Mouse (Mus musculus) forebrain, embryonic 15.5 days (tissue): Measurements from ENCODE around the gene Adcy9. TPM values are rescaled to one million over a fixed set of nuclear protein-coding genes. Genes with fewer than 3 reads are reported as not detected.

ENCODE experiments used
- ATAC-seq: fragments of 200-750 bp; cut with Nextera tagmentation; replicated peaks from 2 replicates; pipeline ENCODE4 v1.8.0; 2017; ENCODE audit warnings: mild to moderate bottlenecking, moderate TSS enrichment, moderate library complexity
- H3K27ac ChIP-seq: fragments of 300-500 bp; sonication (generic); replicated peaks from 2 replicates; pipeline ENCODE4 v1.5.1; 2015; ENCODE audit warnings: mild to moderate bottlenecking, inconsistent platforms
- H3K27me3 ChIP-seq: fragments of 300-500 bp; sonication (generic); 2 replicates; pipeline ENCODE4 v1.6.1; 2015; ENCODE audit warnings: inconsistent platforms
- H3K36me3 ChIP-seq: fragments of 300-500 bp; sonication (generic); 2 replicates; pipeline ENCODE4 v1.6.1; 2015; ENCODE audit warnings: mild to moderate bottlenecking, inconsistent platforms
- H3K4me1 ChIP-seq: fragments of 300-500 bp; sonication (generic); 2 replicates; pipeline ENCODE4 v1.6.1; 2015; ENCODE audit warnings: inconsistent platforms
- H3K4me2 ChIP-seq: fragments of 300-500 bp; sonication (generic); replicated peaks from 2 replicates; pipeline ENCODE4 v1.6.1; 2015; ENCODE audit warnings: mild to moderate bottlenecking, inconsistent platforms
- H3K4me3 ChIP-seq: fragments of 300-500 bp; sonication (generic); 2 replicates; pipeline ENCODE4 v1.5.1; 2015; ENCODE audit warnings: mild to moderate bottlenecking, inconsistent platforms
- H3K9ac ChIP-seq: fragments of 300-500 bp; sonication (generic); replicated peaks from 2 replicates; pipeline ENCODE4 v1.6.1; 2015; ENCODE audit warnings: mild to moderate bottlenecking, inconsistent platforms
- H3K9me3 ChIP-seq: fragments of 300-500 bp; sonication (generic); 2 replicates; pipeline ENCODE4 v1.6.1; 2016; ENCODE audit warnings: inconsistent platforms
- WGBS: fragments of 180-500 bp; shearing (Covaris S2); methylation state at CpG from one replicate; pipeline ENCODE4 v1.1.7; 2015; ENCODE audit warnings: mixed read lengths; 5-methylcytosine and 5-hydroxymethylcytosine counted together
- polyA plus RNA-seq: library from polyadenylated mRNA; unstranded; fragments of >200 nt; fragmentation: Nextera tagmentation; extraction: Ambion mirVana; gene quantifications from 2 replicates; pipeline ENCODE4 v1.2.1, GENCODE M21; 2015

Adcy9 gene
- polyA plus RNA-seq, 1 experiment from 2014 or later = 2.7 TPM

DNA sequence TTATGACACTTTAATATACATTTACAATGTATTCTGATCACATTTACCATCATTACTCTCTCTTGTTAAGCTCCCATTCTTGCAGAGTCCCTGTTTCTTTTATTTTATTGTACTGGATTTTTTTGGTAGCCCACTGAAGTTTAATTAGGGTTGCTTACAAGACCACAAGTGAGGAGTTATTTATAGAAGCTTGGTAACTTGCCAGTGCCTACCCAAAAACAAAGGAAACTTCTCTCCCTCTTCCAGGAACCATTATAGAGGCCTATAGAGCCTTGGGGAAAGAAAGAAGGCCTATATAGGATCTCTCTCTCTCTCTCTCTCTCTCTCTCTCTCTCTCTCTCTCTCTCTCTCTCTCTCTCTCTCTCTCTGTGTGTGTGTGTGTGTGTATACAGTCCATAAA is 93.2 kb downstream of the Adcy9 start:
- H3K36me3 ChIP-seq = no peaks in the 10 kb centered on the region
- H3K9me3 ChIP-seq = no peaks in the 10 kb centered on the region
- no peak overlapping the region for H3K4me2 ChIP-seq
- no peak overlapping the region for H3K4me3 ChIP-seq
- H3K9ac ChIP-seq = no peak overlapping the region
- H3K4me1 ChIP-seq = peaks cover 7% of the 10 kb centered on the region; the same call in 1 of the 2 replicates
- no peaks in the 10 kb centered on the region for H3K27me3 ChIP-seq
- no peak overlapping the region for H3K27ac ChIP-seq
- no peak for ATAC-seq

DNA sequence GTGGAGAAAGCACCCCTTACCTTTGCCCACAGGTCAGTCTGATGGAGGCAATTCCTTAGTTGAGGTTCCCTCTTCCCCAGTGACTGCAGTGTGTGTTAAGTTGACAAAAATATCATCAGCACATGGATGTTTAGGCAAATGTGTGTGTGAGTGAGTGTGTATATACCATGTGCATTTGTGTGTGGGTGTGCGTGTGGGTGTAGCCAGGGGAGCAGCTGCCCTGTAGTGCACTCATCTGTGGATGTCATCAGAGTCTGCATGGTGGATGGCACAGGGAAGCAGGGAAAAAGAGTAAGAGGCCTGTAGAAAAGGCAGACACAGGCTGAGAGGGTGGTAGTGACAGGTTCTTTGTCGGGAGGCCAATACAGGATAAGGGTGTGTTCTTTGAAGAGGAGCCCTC is 94.5 kb downstream of the Adcy9 start:
- Histone ChIP-seq H3K4me2 (no peak overlapping the region), H3K4me1 (peaks cover 7% of the 10 kb centered on the region; the same call in 1 of the 2 replicates), H3K9ac (no peak overlapping the region), H3K9me3 (no peaks in the 10 kb centered on the region), H3K36me3 (no peaks in the 10 kb centered on the region), H3K4me3 (no peak overlapping the region), H3K27me3 (no peaks in the 10 kb centered on the region), H3K27ac (no peak overlapping the region)
- 89% methylated on average over 2 of the region's 2 CpGs for WGBS
- no peak for ATAC-seq

DNA sequence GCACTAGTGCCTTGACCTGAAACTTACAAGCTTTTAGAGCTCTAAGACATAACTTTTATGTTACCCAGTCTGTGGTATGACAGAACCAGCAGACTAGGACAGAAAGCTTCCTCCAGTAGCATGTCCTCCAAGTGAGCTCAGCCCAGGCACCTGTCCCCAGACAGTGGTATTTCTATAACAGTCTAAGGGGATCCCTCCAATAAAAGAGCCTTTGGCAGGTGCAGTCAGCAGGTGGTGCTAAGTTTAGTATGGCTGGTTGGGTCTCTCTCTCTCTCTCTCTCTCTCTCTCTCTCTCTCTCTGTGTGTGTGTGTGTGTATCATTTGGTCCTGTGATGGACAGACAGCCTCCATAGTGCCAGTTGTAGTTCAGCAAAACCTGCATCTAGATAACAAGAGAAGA is 95.3 kb downstream of the Adcy9 start:
- Histone ChIP-seq H3K4me2 (no peak overlapping the region), H3K4me3 (no peak overlapping the region), H3K36me3 (no peaks in the 10 kb centered on the region), H3K27me3 (no peaks in the 10 kb centered on the region), H3K4me1 (peaks cover 7% of the 10 kb centered on the region; the same call in 1 of the 2 replicates), H3K9ac (no peak overlapping the region), H3K9me3 (no peaks in the 10 kb centered on the region), H3K27ac (no peak overlapping the region)
- ATAC-seq = no peak

DNA sequence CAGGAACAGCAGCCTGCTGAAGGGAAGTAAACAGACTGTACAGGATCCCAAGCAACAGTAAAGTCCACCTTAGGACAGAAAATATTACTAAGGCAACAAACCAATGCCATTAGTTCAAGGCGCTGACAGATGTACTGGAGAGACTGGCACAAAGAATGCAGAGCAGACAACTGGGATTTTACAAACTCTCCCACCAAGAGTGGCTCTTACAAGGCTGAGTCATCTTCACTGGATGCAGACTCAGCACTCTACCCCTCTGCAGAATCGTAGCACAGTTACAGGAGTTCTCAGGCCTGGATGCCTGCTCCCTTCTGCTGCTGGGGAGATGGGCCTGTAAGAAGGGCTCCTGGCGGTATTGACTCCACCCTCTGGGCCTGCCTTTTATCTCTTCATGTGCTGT is 99.4 kb downstream of the Adcy9 start:
- no peak overlapping the region for H3K27ac ChIP-seq
- no peak overlapping the region for H3K4me3 ChIP-seq
- H3K9ac ChIP-seq = no peak overlapping the region
- 82% methylated on average over 3 of the region's 3 CpGs for WGBS
- ATAC-seq = no peak
- no peaks in the 10 kb centered on the region for H3K27me3 ChIP-seq
- no peaks in the 10 kb centered on the region for H3K36me3 ChIP-seq
- no peaks in the 10 kb centered on the region for H3K9me3 ChIP-seq
- peaks cover 12% of the 10 kb centered on the region for H3K4me1 ChIP-seq
- H3K4me2 ChIP-seq = no peak overlapping the region

DNA sequence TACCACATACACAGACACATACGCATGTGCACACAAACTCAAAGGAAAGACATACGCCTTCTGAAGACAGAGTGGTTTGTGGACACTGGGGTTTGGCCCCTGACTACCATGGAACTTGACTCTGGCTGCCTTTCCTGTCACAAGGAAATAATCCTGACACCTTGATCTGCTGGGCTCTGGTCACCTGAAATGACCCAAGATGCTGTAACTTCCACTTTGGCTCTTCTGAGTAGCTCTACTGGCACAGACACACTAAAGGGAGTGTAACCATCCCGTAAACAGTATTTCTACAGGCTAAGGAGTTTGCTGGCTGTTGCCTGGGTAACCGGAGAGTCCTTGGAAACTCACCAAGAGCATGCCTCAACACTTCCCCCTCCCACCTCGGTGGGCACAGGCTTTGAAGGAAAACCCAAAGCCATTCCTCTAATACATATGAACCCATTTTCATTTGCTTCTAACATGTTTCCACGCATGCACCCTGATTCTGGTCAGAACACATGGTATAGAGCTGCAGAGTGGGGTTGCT is 102.2 kb downstream of the Adcy9 start:
- Histone ChIP-seq H3K4me3 (no peak overlapping the region), H3K9ac (no peak overlapping the region), H3K36me3 (no peaks in the 10 kb centered on the region), H3K4me1 (peaks cover 12% of the 10 kb centered on the region), H3K4me2 (no peak overlapping the region), H3K27ac (no peak overlapping the region), H3K9me3 (no peaks in the 10 kb centered on the region), H3K27me3 (no peaks in the 10 kb centered on the region)
- 0 out of 2 replicates have a peak, but pooled peaks have one; percentile 46 for ATAC-seq
- WGBS = 58% methylated on average over 6 of the region's 6 CpGs

DNA sequence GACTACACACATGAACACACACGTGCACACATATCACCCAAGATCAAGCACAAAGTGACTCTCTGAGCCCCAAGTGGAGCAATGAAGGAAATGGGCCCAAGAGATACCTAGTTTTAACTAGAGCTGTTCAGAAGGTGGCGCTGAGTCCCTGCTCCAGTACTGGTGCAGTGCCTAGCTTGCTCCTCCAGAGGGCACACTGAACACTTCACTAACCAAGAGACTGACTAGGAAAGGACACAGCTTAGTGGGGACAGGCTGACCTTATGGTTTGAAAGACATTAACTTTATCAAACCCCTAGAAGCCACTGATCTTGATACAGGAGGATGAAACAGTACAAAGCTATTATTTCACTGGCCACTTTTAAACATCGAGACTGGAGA is 104.2 kb downstream of the Adcy9 start:
- no peaks in the 10 kb centered on the region for H3K36me3 ChIP-seq
- no peak overlapping the region for H3K27ac ChIP-seq
- ATAC-seq = peak; percentile 63
- H3K9ac ChIP-seq = no peak overlapping the region
- no peak overlapping the region for H3K4me2 ChIP-seq
- peaks cover 12% of the 10 kb centered on the region for H3K4me1 ChIP-seq
- WGBS = 32% methylated on average over 3 of the region's 3 CpGs
- no peak overlapping the region for H3K4me3 ChIP-seq
- no peaks in the 10 kb centered on the region for H3K9me3 ChIP-seq
- H3K27me3 ChIP-seq = no peaks in the 10 kb centered on the region

DNA sequence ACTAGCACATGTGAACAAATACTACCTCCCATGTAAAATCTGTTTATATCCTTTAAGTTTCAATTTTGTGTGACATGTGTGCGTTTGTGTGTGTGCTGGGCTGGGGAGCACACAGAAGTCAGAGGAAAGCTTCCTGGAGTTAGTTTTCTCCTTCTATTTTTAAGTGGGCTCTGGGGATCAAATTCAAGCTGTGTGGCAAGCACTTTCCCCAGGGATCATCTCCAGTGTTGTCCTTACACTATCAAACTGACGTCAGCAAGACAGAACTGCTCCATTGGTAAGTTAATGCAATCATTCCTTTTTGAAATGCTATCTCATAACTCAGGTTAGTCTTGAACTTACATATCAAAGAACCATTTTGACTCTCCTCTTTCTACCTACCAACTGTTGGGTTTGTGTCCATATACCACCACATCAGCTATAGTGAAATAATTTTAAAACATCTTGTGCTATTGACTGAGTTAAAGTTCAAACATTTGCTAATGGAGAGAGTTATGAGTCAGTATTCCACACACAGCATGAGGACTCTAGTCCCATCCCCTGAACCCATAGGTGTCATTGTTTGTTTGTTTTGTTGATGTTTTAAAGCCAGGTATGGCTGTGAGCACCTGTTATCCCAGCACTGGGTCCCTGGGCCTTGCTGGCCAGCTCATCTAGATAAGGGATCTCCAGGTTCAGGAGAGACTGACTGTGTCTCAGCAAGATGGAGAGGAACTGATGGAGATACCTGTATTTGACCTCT is 104.8 kb downstream of the Adcy9 start:
- Histone ChIP-seq H3K36me3 (no peaks in the 10 kb centered on the region), H3K27me3 (no peaks in the 10 kb centered on the region), H3K4me1 (peaks cover 12% of the 10 kb centered on the region), H3K9me3 (no peaks in the 10 kb centered on the region), H3K4me3 (no peak overlapping the region), H3K9ac (no peak overlapping the region), H3K27ac (no peak overlapping the region), H3K4me2 (no peak overlapping the region)
- 78% methylated on average over 2 of the region's 2 CpGs for WGBS
- no peak; the same call in 1 of the 2 replicates for ATAC-seq

DNA sequence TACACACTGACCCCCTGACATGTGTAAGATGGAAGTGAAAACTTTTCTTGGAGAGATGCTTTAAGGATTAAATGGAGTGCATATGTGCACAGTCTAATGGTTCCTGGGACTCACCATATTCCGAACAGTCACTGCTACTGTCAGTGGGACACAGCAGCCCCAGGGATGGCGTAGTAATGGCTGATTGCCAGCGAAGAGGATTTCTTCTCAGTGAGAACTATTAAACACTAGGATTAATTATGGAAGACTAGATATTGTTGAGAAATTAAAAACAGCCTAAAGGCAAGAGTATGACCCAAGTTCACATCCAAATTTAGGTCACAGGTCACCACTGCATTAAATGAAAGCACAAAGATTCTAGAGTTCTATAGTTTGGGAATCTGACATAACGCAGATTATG is 105.4 kb downstream of the Adcy9 start:
- Histone ChIP-seq H3K4me3 (no peak overlapping the region), H3K27ac (no peak overlapping the region), H3K9me3 (no peaks in the 10 kb centered on the region), H3K4me2 (no peak overlapping the region), H3K27me3 (no peaks in the 10 kb centered on the region), H3K4me1 (peaks cover 12% of the 10 kb centered on the region), H3K36me3 (no peaks in the 10 kb centered on the region), H3K9ac (no peak overlapping the region)
- WGBS = 84% methylated on average over 4 of the region's 4 CpGs
- ATAC-seq = no peak

DNA sequence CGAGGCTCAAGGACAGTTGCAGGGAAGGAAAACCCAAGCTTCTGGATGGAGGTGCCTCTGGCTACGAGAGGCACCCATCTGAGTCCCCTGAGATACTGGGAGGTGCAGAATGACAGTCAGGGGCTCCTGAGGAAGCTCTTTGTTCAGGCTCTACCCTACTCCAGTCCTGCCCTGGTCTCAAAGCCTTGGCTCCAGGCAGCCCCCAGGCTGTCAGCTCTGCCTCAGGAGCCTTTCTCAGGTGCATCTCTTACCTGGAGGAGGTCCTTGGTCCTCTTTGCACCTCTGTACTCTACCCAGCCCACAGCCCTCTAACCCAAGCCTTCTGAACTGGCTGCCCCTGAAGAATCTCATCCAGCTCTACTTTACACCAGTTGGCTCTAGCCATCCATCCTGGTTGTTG is 108.3 kb downstream of the Adcy9 start:
- Histone ChIP-seq H3K27ac (no peak overlapping the region), H3K4me2 (no peak overlapping the region), H3K9ac (no peak overlapping the region), H3K4me3 (no peak overlapping the region), H3K27me3 (no peaks in the 10 kb centered on the region), H3K9me3 (no peaks in the 10 kb centered on the region), H3K36me3 (no peaks in the 10 kb centered on the region), H3K4me1 (no peaks in the 10 kb centered on the region)
- 68% methylated on average over 2 of the region's 2 CpGs for WGBS
- no peak for ATAC-seq

DNA sequence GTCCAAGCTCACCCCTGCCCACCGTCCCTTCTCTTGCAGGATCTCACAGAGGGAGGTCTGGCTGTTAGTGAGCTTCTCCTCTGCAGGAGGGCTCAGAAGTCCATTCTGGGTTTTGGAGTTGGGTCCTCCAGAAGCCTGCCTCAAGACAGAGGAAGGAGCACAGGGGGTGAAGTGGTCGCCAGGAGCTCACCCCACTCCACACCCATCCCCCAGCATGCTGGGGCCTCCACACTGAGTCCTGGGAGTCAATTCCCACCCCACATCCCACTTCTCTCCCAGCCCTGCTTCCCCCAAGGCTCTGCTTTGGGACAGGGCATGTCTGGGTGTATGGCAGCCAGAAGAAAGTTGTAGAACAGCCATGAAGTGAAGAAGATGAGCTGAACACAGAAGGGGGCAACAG is 108.7 kb downstream of the Adcy9 start:
- H3K27me3 ChIP-seq = no peaks in the 10 kb centered on the region
- no peak overlapping the region for H3K27ac ChIP-seq
- no peak overlapping the region for H3K4me3 ChIP-seq
- no peaks in the 10 kb centered on the region for H3K9me3 ChIP-seq
- WGBS = 52% methylated on average over 2 of the region's 2 CpGs
- no peak overlapping the region for H3K4me2 ChIP-seq
- no peak for ATAC-seq
- H3K4me1 ChIP-seq = no peaks in the 10 kb centered on the region
- no peaks in the 10 kb centered on the region for H3K36me3 ChIP-seq
- H3K9ac ChIP-seq = no peak overlapping the region

DNA sequence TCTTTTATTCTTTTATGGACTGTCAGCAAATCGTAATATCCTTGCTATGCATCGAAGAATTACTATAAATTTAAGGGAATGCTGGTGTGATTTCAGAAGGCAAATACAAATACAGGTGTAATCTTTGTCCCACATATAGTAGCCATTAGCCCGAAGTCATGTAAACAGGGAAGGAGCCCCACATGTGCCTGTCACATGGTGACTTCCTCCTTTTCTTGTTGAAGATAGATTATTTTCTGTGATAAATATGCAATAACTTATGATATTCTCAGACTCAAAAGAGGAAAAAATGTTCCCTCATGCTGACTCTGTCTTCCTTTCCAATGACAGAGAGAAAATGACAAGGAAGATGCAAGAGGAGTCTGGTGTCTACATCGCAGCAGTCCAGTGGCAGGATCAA is 112.5 kb downstream of the Adcy9 start:
- Histone ChIP-seq H3K4me3 (no peak overlapping the region), H3K27ac (no peak overlapping the region), H3K36me3 (no peaks in the 10 kb centered on the region), H3K4me2 (no peak overlapping the region), H3K27me3 (no peaks in the 10 kb centered on the region), H3K9me3 (no peaks in the 10 kb centered on the region), H3K4me1 (no peaks in the 10 kb centered on the region), H3K9ac (no peak overlapping the region)
- ATAC-seq = no peak
- WGBS = 88% methylated on average over 4 of the region's 4 CpGs

DNA sequence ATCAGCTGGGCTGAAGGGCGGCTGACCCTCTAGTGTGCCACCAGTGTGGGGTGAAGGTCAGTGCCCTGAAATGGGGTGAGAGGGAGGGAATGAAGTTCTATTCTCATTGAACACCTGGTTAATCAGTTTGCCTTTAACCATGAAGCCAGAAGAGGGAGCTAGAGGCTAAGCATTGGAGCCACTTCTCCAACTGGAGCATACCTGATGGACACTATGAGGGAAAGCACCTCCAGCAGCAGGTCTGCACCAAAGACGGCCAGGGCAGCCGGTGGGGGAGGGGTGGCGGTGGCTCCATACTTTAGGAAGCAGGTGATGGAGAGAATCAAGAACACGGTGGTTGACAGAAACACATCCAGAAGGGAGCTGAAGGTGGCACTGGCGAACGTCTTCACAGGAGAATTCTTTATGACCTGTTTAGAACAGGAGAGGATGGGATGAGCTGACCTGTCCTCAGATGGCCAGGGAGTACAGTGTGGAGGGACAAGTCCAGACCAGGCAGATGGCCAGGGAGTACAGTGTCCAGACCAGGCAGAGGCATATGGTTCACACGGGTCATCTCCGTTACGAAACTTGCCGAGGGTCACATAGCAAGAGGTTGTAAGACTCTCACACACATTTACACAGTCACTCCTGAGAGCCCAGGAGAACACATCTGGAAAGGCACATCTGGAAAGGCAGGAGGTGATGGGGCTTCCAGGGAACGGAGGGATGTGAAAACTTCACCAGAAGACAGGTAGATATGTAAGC is 115.9 kb downstream of the Adcy9 start:
- WGBS = 65% methylated on average over 12 of the region's 12 CpGs
- H3K36me3 ChIP-seq = no peaks in the 10 kb centered on the region
- no peaks in the 10 kb centered on the region for H3K9me3 ChIP-seq
- no peak overlapping the region for H3K27ac ChIP-seq
- ATAC-seq = 0 out of 2 replicates have a peak, but pooled peaks have one; percentile 26
- H3K27me3 ChIP-seq = no peaks in the 10 kb centered on the region
- H3K4me2 ChIP-seq = no peak overlapping the region
- H3K4me1 ChIP-seq = no peaks in the 10 kb centered on the region
- H3K4me3 ChIP-seq = no peak overlapping the region
- H3K9ac ChIP-seq = no peak overlapping the region
